Mouse (Mus musculus) lung, postnatal 0 days (tissue): ENCODE results near the gene Mttp.

Experiments used
- CTCF ChIP-seq: IDR thresholded peaks from 2 replicates; pipeline ENCODE4 v1.5.1; 2016; ENCODE audit warnings: antibody characterized with exemption, mild to moderate bottlenecking
- EP300 ChIP-seq: IDR thresholded peaks from 2 replicates; pipeline ENCODE4 v1.6.1; 2016; ENCODE audit warnings: antibody characterized with exemption, mild to moderate bottlenecking, control low read depth

DNA sequence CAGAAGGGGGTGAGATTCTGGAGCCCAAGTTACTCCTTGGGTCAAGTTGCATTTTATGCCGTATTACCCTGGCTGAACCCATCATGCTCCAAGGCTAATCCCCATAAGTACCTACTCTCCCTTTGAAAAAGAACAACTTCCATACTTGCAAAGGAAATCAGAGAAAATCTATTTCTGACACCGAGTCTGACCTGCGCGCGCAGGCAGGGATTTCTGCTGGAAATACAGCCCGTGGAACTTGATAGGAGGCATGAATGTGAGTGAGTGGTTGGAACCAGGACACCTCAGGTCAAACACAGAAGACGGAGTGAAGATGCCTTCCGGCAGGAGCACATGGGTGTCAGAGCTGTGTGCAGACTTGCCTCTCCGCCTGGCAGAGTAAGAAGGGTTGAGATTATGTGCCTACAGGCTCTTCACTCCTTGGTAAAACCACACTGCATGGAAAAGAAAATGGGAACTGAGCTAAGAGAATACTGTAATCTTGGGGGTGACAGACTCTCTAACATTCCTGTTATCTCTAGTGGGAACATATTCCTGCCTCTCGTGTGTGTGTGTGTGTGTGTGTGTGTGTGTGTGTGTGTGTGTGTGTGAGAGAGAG, 73.2 kb downstream of the Mttp start:
- TF ChIP-seq CTCF (no peak), EP300 (no peak)
